Mouse (Mus musculus) forebrain, embryonic 15.5 days (tissue): ENCODE data around the gene Atp2b2. TPM values are rescaled to one million over a fixed set of nuclear protein-coding genes. Genes with fewer than 3 reads are reported as not detected.

Experiments
- ATAC-seq: fragments of 200-750 bp; cut with Nextera tagmentation; replicated peaks from 2 replicates; pipeline ENCODE4 v1.8.0; 2017; ENCODE audit warnings: mild to moderate bottlenecking, moderate TSS enrichment, moderate library complexity
- H3K27ac ChIP-seq: fragments of 300-500 bp; sonication (generic); replicated peaks from 2 replicates; pipeline ENCODE4 v1.5.1; 2015; ENCODE audit warnings: mild to moderate bottlenecking, inconsistent platforms
- H3K27me3 ChIP-seq: fragments of 300-500 bp; sonication (generic); 2 replicates; pipeline ENCODE4 v1.6.1; 2015; ENCODE audit warnings: inconsistent platforms
- H3K36me3 ChIP-seq: fragments of 300-500 bp; sonication (generic); 2 replicates; pipeline ENCODE4 v1.6.1; 2015; ENCODE audit warnings: mild to moderate bottlenecking, inconsistent platforms
- H3K4me1 ChIP-seq: fragments of 300-500 bp; sonication (generic); 2 replicates; pipeline ENCODE4 v1.6.1; 2015; ENCODE audit warnings: inconsistent platforms
- H3K4me2 ChIP-seq: fragments of 300-500 bp; sonication (generic); replicated peaks from 2 replicates; pipeline ENCODE4 v1.6.1; 2015; ENCODE audit warnings: mild to moderate bottlenecking, inconsistent platforms
- H3K4me3 ChIP-seq: fragments of 300-500 bp; sonication (generic); 2 replicates; pipeline ENCODE4 v1.5.1; 2015; ENCODE audit warnings: mild to moderate bottlenecking, inconsistent platforms
- H3K9ac ChIP-seq: fragments of 300-500 bp; sonication (generic); replicated peaks from 2 replicates; pipeline ENCODE4 v1.6.1; 2015; ENCODE audit warnings: mild to moderate bottlenecking, inconsistent platforms
- H3K9me3 ChIP-seq: fragments of 300-500 bp; sonication (generic); 2 replicates; pipeline ENCODE4 v1.6.1; 2016; ENCODE audit warnings: inconsistent platforms
- WGBS: fragments of 180-500 bp; shearing (Covaris S2); methylation state at CpG from one replicate; pipeline ENCODE4 v1.1.7; 2015; ENCODE audit warnings: mixed read lengths; 5-methylcytosine and 5-hydroxymethylcytosine counted together
- polyA plus RNA-seq: library from polyadenylated mRNA; unstranded; fragments of >200 nt; fragmentation: Nextera tagmentation; extraction: Ambion mirVana; gene quantifications from 2 replicates; pipeline ENCODE4 v1.2.1, GENCODE M21; 2015

Atp2b2 gene
- polyA plus RNA-seq, 1 experiment from 2014 or later = 28.8 TPM

GRCm38 (mm10) chr6:114055311-114055710 lies 12.9 kb upstream of the Atp2b2 start:
- Histone ChIP-seq H3K27me3 (no peaks in the 10 kb centered on the region), H3K9me3 (no peaks in the 10 kb centered on the region), H3K4me3 (no peak overlapping the region), H3K36me3 (no peaks in the 10 kb centered on the region), H3K9ac (no peak overlapping the region), H3K4me2 (no peak overlapping the region), H3K27ac (no peak overlapping the region), H3K4me1 (no peaks in the 10 kb centered on the region)
- WGBS = 91% methylated on average over 7 of the region's 7 CpGs
- ATAC-seq = no peak

- no peak overlapping the region for H3K27ac ChIP-seq
- H3K27me3 ChIP-seq = peaks cover 15% of the 10 kb centered on the region
- ATAC-seq = no peak
- no peaks in the 10 kb centered on the region for H3K36me3 ChIP-seq
- H3K4me3 ChIP-seq = no peak overlapping the region
- 79% methylated on average over 8 of the region's 8 CpGs for WGBS
- H3K4me1 ChIP-seq = peaks cover 11% of the 10 kb centered on the region
- no peak overlapping the region for H3K4me2 ChIP-seq
- H3K9me3 ChIP-seq = no peaks in the 10 kb centered on the region
- no peak overlapping the region for H3K9ac ChIP-seq
Measured at GRCm38 (mm10) chr6:114044962-114045361, 2.5 kb upstream of the Atp2b2 start.

DNA sequence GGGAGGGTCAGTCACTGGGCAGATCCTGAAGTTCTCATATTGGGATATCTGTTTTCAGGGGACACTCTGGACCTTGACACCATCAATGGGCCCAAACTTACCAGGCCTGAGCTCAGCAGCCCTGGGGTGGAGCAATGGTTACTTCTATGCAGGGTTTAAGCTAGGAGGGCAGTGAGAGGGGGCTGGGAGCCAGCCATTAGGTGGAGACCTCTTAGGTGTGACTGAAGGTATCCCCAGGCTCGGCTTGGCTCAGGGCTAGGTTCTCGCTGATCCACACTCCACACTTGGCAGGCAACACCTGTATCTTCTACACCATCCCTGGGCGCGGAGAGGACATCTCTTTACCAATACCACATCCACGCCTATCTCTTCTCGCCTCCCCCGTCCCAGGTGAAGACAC lies 423 bp upstream of the Atp2b2 start:
- Histone ChIP-seq H3K4me2 (no peak overlapping the region), H3K27me3 (peaks cover 15% of the 10 kb centered on the region), H3K9ac (no peak overlapping the region), H3K4me1 (peaks cover 11% of the 10 kb centered on the region), H3K36me3 (no peaks in the 10 kb centered on the region), H3K4me3 (no peak overlapping the region), H3K9me3 (no peaks in the 10 kb centered on the region), H3K27ac (no peak overlapping the region)
- ATAC-seq = no peak
- 94% methylated on average over 7 of the region's 7 CpGs for WGBS

DNA sequence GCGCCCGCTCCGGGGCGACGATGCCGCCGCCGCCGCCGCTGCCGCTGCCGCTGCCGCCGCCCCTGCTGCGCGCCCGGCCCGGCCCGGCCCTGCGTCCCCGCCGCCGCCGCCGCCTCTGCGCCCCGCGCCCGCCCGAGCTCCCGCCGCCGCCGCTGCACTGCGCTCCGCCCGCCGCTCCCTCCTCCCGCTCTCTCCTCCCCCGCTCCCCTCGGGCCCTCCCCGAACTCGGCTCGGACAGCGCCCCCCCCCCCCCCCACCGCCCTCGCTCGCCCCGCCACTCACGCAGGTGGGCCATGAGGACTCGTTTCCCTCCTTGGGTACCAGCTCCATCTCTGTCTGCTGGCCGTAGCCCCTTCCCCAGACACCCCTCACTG lies 515 bp downstream of the Atp2b2 start:
- Histone ChIP-seq H3K4me2 (peak overlapping the region; percentile 99), H3K27me3 (peaks cover 15% of the 10 kb centered on the region), H3K9me3 (no peaks in the 10 kb centered on the region), H3K4me1 (peaks cover 11% of the 10 kb centered on the region), H3K4me3 (peak overlapping the region; percentile 60), H3K9ac (peak overlapping the region; percentile 71), H3K27ac (no peak overlapping the region), H3K36me3 (no peaks in the 10 kb centered on the region)
- ATAC-seq = 0 out of 2 replicates have a peak, but pooled peaks have one; percentile 34
- 1% methylated on average over 42 of the region's 52 CpGs for WGBS

GRCm38 (mm10) chr6:114041097-114041910 lies 1.1 kb downstream of the Atp2b2 start:
- WGBS = under 1% methylated on average over 38 of the region's 39 CpGs

GRCm38 (mm10) chr6:114035704-114036103 lies 6.7 kb downstream of the Atp2b2 start:
- no peaks in the 10 kb centered on the region for H3K27me3 ChIP-seq
- 67% methylated on average over 3 of the region's 3 CpGs for WGBS
- no peak overlapping the region for H3K4me3 ChIP-seq
- H3K9me3 ChIP-seq = no peaks in the 10 kb centered on the region
- no peak overlapping the region for H3K9ac ChIP-seq
- H3K36me3 ChIP-seq = no peaks in the 10 kb centered on the region
- H3K27ac ChIP-seq = no peak overlapping the region
- no peaks in the 10 kb centered on the region for H3K4me1 ChIP-seq
- no peak overlapping the region for H3K4me2 ChIP-seq
- no peak for ATAC-seq

More at GRCm38 (mm10) chr6:114041097-114041910, 1.1 kb downstream of the Atp2b2 start:
- Histone ChIP-seq H3K9ac (peak overlapping the region; percentile 71), H3K4me1 (peaks cover 11% of the 10 kb centered on the region), H3K4me2 (peak overlapping the region; percentile 99), H3K27me3 (peaks cover 15% of the 10 kb centered on the region), H3K36me3 (no peaks in the 10 kb centered on the region), H3K27ac (no peak overlapping the region), H3K9me3 (no peaks in the 10 kb centered on the region), H3K4me3 (peak overlapping the region; percentile 60)
- peak; percentile 42; the same call in 1 of the 2 replicates for ATAC-seq

DNA sequence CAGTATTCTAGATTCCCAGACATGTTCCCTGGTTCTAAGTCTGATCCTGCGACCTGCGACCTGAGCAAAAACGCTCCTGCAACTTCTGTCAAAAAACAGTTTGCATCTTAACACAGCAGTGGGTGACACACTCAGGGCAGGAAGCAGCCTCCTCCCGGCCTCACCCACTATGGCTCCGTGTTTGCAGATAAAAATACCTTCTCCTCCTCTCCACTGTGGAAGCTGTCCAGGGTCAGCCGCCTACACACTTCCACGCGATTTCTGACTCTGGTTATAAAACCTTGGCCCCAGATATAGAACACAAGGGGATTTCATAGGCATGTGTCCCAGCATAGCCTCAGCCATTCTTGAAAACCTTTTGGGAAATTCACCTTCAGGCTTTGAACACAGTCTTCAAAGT lies 9.6 kb downstream of the Atp2b2 start:
- ATAC-seq = no peak
- H3K4me3 ChIP-seq = no peak overlapping the region
- no peaks in the 10 kb centered on the region for H3K36me3 ChIP-seq
- H3K27ac ChIP-seq = no peak overlapping the region
- no peaks in the 10 kb centered on the region for H3K9me3 ChIP-seq
- WGBS = 90% methylated on average over 8 of the region's 8 CpGs
- no peak overlapping the region for H3K9ac ChIP-seq
- H3K4me1 ChIP-seq = no peaks in the 10 kb centered on the region
- no peak overlapping the region for H3K4me2 ChIP-seq
- H3K27me3 ChIP-seq = no peaks in the 10 kb centered on the region

GRCm38 (mm10) chr6:114023794-114024193 lies 18.6 kb downstream of the Atp2b2 start:
- WGBS = 71% methylated on average over 2 of the region's 2 CpGs
- no peaks in the 10 kb centered on the region for H3K9me3 ChIP-seq
- no peak overlapping the region for H3K4me2 ChIP-seq
- no peak overlapping the region for H3K9ac ChIP-seq
- ATAC-seq = no peak
- no peak overlapping the region for H3K4me3 ChIP-seq
- H3K4me1 ChIP-seq = no peaks in the 10 kb centered on the region
- H3K36me3 ChIP-seq = no peaks in the 10 kb centered on the region
- H3K27ac ChIP-seq = no peak overlapping the region
- no peaks in the 10 kb centered on the region for H3K27me3 ChIP-seq

GRCm38 (mm10) chr6:114022104-114022503 lies 20.3 kb downstream of the Atp2b2 start:
- Histone ChIP-seq H3K4me2 (no peak overlapping the region), H3K9ac (no peak overlapping the region), H3K27ac (no peak overlapping the region), H3K9me3 (no peaks in the 10 kb centered on the region), H3K4me1 (no peaks in the 10 kb centered on the region), H3K27me3 (no peaks in the 10 kb centered on the region), H3K36me3 (no peaks in the 10 kb centered on the region), H3K4me3 (no peak overlapping the region)
- ATAC-seq = no peak
- WGBS = 78% methylated on average over 9 of the region's 9 CpGs

DNA sequence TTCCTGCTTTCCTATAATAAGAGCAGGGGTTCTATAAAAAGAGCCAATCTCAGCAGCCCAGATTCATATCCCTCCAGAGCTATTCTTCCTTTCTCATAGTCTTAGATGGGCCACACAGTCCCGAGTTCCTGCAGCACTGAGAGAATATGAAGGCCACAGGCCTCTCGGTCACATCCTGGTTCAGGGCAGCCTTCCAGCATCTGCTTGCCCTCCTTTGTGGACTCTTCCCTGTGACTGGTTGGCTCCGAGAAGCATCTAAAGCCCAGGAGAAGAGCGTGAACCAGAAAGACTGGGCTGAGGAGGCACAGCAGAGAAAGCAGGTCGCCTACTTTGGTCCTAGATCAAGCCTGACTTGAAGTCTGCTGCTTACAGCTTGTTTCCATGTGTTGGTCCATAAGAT lies 28.6 kb downstream of the Atp2b2 start:
- 78% methylated on average over 5 of the region's 5 CpGs for WGBS
- ATAC-seq = no peak

GRCm38 (mm10) chr6:114012834-114013233 lies 29.6 kb downstream of the Atp2b2 start:
- no peak overlapping the region for H3K4me3 ChIP-seq
- H3K4me1 ChIP-seq = no peaks in the 10 kb centered on the region
- no peak for ATAC-seq
- no peak overlapping the region for H3K27ac ChIP-seq
- no peaks in the 10 kb centered on the region for H3K27me3 ChIP-seq
- WGBS = 36% methylated on average over 9 of the region's 9 CpGs
- H3K4me2 ChIP-seq = no peak overlapping the region
- no peak overlapping the region for H3K9ac ChIP-seq
- H3K36me3 ChIP-seq = no peaks in the 10 kb centered on the region
- H3K9me3 ChIP-seq = no peaks in the 10 kb centered on the region

More for the DNA sequence above, 28.6 kb downstream of the Atp2b2 start:
- H3K27ac ChIP-seq = no peak overlapping the region
- H3K4me2 ChIP-seq = no peak overlapping the region
- H3K27me3 ChIP-seq = no peaks in the 10 kb centered on the region
- H3K9ac ChIP-seq = no peak overlapping the region
- H3K4me3 ChIP-seq = no peak overlapping the region
- H3K4me1 ChIP-seq = no peaks in the 10 kb centered on the region
- H3K9me3 ChIP-seq = no peaks in the 10 kb centered on the region
- no peaks in the 10 kb centered on the region for H3K36me3 ChIP-seq

GRCm38 (mm10) chr6:114011976-114012375 lies 30.4 kb downstream of the Atp2b2 start:
- no peaks in the 10 kb centered on the region for H3K27me3 ChIP-seq
- H3K4me2 ChIP-seq = no peak overlapping the region
- H3K4me1 ChIP-seq = no peaks in the 10 kb centered on the region
- ATAC-seq = no peak
- H3K27ac ChIP-seq = no peak overlapping the region
- 87% methylated on average over 6 of the region's 6 CpGs for WGBS
- H3K9me3 ChIP-seq = no peaks in the 10 kb centered on the region
- H3K4me3 ChIP-seq = no peak overlapping the region
- no peak overlapping the region for H3K9ac ChIP-seq
- no peaks in the 10 kb centered on the region for H3K36me3 ChIP-seq

- H3K9ac ChIP-seq = no peak overlapping the region
- H3K4me3 ChIP-seq = no peak overlapping the region
- no peaks in the 10 kb centered on the region for H3K36me3 ChIP-seq
- H3K27ac ChIP-seq = no peak overlapping the region
- no peaks in the 10 kb centered on the region for H3K4me1 ChIP-seq
- no peaks in the 10 kb centered on the region for H3K27me3 ChIP-seq
- H3K9me3 ChIP-seq = no peaks in the 10 kb centered on the region
- 68% methylated on average over 3 of the region's 3 CpGs for WGBS
- H3K4me2 ChIP-seq = no peak overlapping the region
- ATAC-seq = no peak
Measured at GRCm38 (mm10) chr6:114003796-114004195, 38.6 kb downstream of the Atp2b2 start.
